Mouse (Mus musculus) telencephalon, adult 2 months (tissue): ENCODE measurements around the gene Polr3f.

ENCODE experiments used
- DNase-seq: peaks from one replicate; pipeline ENCODE4 v3.0.0-alpha.2; 2011; ENCODE audit warnings: low read depth, low spot score

The Polr3f gene

GRCm38 (mm10) chr2:144526981-144527820 lies at the start of gene Polr3f, which contains the start of gene Dzank1:
TSS of gene Polr3f (plus strand) at chr2:144527718.
TSS of gene Dzank1 (minus strand) at chr2:144527414.
- DNase-seq = peak; percentile 97

- peak; percentile 76 for DNase-seq
These were observed 48.1 kb upstream of the Polr3f start for GRCm38 (mm10) chr2:144479421-144479820.

- no peak for DNase-seq
These were observed 43.4 kb upstream of the Polr3f start for GRCm38 (mm10) chr2:144484084-144484483.

GRCm38 (mm10) chr2:144485439-144485838 lies 42.1 kb upstream of the Polr3f start:
- no peak for DNase-seq

- no peak for DNase-seq
These were observed 40.0 kb upstream of the Polr3f start for GRCm38 (mm10) chr2:144487476-144487875.

- DNase-seq = no peak
These were observed 38.2 kb upstream of the Polr3f start for GRCm38 (mm10) chr2:144489342-144489741.

GRCm38 (mm10) chr2:144502134-144502533 lies 25.4 kb upstream of the Polr3f start:
- DNase-seq = no peak

GRCm38 (mm10) chr2:144514619-144515018 lies 12.9 kb upstream of the Polr3f start:
- peak; percentile 44 for DNase-seq

GRCm38 (mm10) chr2:144519772-144520171 lies 7.7 kb upstream of the Polr3f start:
- no peak for DNase-seq

GRCm38 (mm10) chr2:144525856-144526255 lies 1.7 kb upstream of the Polr3f start:
- peak; percentile 29 for DNase-seq

GRCm38 (mm10) chr2:144527821-144528174 lies 280 bp downstream of the Polr3f start:
- DNase-seq = no peak

- no peak for DNase-seq
These were observed 9.6 kb downstream of the Polr3f start for GRCm38 (mm10) chr2:144537123-144537522.

- DNase-seq = no peak
These were observed 13.7 kb downstream of the Polr3f start for GRCm38 (mm10) chr2:144541246-144541645.

- no peak for DNase-seq
These were observed 16.2 kb downstream of the Polr3f start for GRCm38 (mm10) chr2:144543670-144544069.

- DNase-seq = no peak
These were observed 17.1 kb downstream of the Polr3f start for GRCm38 (mm10) chr2:144544630-144545029.

- DNase-seq = no peak
These were observed 17.5 kb downstream of the Polr3f start for GRCm38 (mm10) chr2:144545061-144545460.

- DNase-seq = no peak
These were observed 18.0 kb downstream of the Polr3f start for GRCm38 (mm10) chr2:144545481-144545880.

- DNase-seq = no peak
These were observed 20.0 kb downstream of the Polr3f start for GRCm38 (mm10) chr2:144547559-144547958.

- DNase-seq = peak; percentile 73
These were observed 23.0 kb downstream of the Polr3f start, which contains the start of gene Rbbp9 for GRCm38 (mm10) chr2:144550529-144550928. TSS of gene Rbbp9 (minus strand) at chr2:144550869.

GRCm38 (mm10) chr2:144553905-144554304 lies 26.4 kb downstream of the Polr3f start:
- DNase-seq = no peak

- DNase-seq = no peak
These were observed 27.8 kb downstream of the Polr3f start for GRCm38 (mm10) chr2:144555286-144555819.

- DNase-seq = peak; percentile 97
These were observed 28.5 kb downstream of the Polr3f start, which contains the start of gene Sec23b for GRCm38 (mm10) chr2:144555820-144556552. TSS of gene Sec23b (plus strand) at chr2:144556229.
